Mouse (Mus musculus) midbrain, embryonic 13.5 days (tissue): Measurements from ENCODE around the gene Rmnd5a. TPM values are rescaled to one million over a fixed set of nuclear protein-coding genes. Genes with fewer than 3 reads are reported as not detected.

ENCODE experiments used
- polyA plus RNA-seq: library from polyadenylated mRNA; unstranded; fragments of >200 nt; fragmentation: Nextera tagmentation; extraction: Ambion mirVana; gene quantifications from 2 replicates; pipeline ENCODE4 v1.2.1, GENCODE M21; 2015

Gene Rmnd5a
- polyA plus RNA-seq, 1 experiment from 2014 or later, result 8.0 TPM

Other genes starting within 250 kb of the Rmnd5a start
- gene Fabp1, start 240.8 kb downstream of the Rmnd5a start, polyA plus RNA-seq, result 1.9 TPM in 1 of 2 replicates, not detected in the other
- 21.0 and 25.1 TPM in 2 replicates for gene Krcc1, start 169.0 kb downstream of the Rmnd5a start, polyA plus RNA-seq
- 0.21 TPM in 1 of 2 replicates, not detected in the other for gene Smyd1, start 118.4 kb downstream of the Rmnd5a start, polyA plus RNA-seq
- gene Cd8b1, start 117.8 kb downstream of the Rmnd5a start, polyA plus RNA-seq, result not detected in 2 replicates
- not detected in 2 replicates for gene Cd8a, start 67.2 kb downstream of the Rmnd5a start, polyA plus RNA-seq
- 18.6 and 22.3 TPM in 2 replicates for gene Rnf103, start 53.3 kb upstream of the Rmnd5a start, polyA plus RNA-seq
- 49.5 and 52.9 TPM in 2 replicates for gene Chmp3, start 103.2 kb upstream of the Rmnd5a start, polyA plus RNA-seq
- gene Kdm3a, start 192.4 kb upstream of the Rmnd5a start, polyA plus RNA-seq, result 61.5 and 71.9 TPM in 2 replicates